Mouse (Mus musculus): ENCODE data around the gene 4930579F01Rik. TPM values are rescaled to one million over a fixed set of nuclear protein-coding genes. Genes with fewer than 3 reads are reported as not detected.

4930579F01Rik gene
- total RNA-seq (2023; ENCODE audit: inconsistent age) = not detected in 4 replicates

GRCm38 (mm10) chr3:138193683-138194302, at the start of gene 4930579F01Rik:
4930579F01Rik (minus strand) TSS chr3:138193825.

GRCm38 (mm10) chr3:138217631-138218264, 24.1 kb upstream of the 4930579F01Rik start, which contains the start of gene Adh7:
Adh7 (plus strand) TSS chr3:138217760.

DNA sequence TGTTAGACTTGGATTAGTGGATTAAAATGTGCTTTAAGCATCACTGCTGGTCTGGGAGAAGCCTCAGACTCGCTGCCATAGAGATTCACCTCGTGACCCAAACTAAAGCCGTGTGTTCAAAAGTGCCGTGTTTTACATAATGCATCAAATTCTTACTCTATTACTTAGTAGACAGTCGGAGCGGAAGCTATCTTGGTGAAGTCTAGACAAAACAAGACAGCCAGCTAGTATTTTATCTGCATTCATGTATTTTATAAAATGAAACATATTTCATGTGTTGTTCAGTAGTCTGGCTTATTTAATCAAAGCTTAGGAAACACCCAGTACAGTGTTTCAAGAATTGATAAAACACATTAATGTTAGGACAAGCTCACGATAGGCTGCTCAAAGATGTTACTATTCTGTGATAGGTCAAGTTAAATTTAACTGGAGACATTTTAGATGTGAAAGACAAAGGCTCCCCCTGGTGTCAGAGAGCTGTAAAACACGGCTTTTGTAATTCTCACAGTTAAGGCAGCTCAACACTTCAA, 48.9 kb downstream of the 4930579F01Rik start, which contains the start of gene Mttp:
TSS of gene Mttp (minus strand) at position 327 of the 530 bp plus-strand sequence.

DNA sequence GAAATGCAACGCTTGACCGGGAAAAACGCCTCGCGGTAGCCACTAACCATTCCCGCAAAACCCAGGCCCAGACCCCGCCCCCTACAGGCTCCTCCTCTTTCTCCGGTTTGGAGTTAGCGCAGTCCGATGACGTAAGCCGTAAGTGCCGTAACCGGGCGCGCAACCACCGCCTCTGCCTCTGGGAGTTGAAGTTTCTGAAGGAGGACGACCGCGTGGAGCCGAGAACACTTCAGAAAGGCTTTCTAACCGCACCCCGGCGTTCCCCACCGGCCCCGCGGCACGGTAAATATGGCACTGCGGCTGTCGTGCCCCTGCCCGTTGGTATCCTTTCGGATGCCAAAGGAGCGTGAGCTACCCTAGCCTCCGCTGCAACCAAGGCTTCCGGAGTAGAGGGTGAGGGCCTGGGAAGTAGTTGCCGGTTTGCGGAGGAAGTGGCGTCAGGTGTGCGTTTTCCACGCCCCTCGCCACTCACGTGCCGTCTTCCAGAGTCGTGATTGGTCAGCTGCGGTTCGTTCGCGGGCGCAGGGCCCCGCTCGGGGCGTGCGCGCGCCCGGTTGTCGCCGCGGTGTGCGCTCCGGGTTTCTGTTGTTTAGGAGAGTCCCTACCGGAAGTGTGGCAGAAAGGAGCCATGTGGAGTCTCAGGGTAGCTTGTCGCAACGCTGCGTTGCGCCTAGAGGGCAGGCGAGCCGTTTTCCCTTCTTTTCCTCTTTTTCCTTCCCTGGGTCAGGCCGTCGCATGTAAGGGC, 50.1 kb downstream of the 4930579F01Rik start, which contains the start of gene Trmt10a:
TSS of gene Trmt10a (plus strand) at position 134 of the 745 bp plus-strand sequence.

Other genes with a start within 250 kb of the 4930579F01Rik start
- gene Dapp1, start 212.3 kb downstream of the 4930579F01Rik start, total RNA-seq (2023; ENCODE audit: inconsistent age) = 72.7 to 82.4 TPM (median 80.0 TPM) in 4 replicates
- gene 1110002E22Rik, start 128.8 kb downstream of the 4930579F01Rik start, total RNA-seq (2023; ENCODE audit: inconsistent age) = not detected in 4 replicates
- not detected in 4 replicates for gene Gm5105, start 126.4 kb downstream of the 4930579F01Rik start, total RNA-seq (2023; ENCODE audit: inconsistent age)
- gene Trmt10a, start 50.4 kb downstream of the 4930579F01Rik start, total RNA-seq (2023; ENCODE audit: inconsistent age) = 6.4 to 9.9 TPM (median 8.7 TPM) in 4 replicates
- gene Mttp, start 48.9 kb downstream of the 4930579F01Rik start, total RNA-seq (2023; ENCODE audit: inconsistent age) = 1.2 to 3.5 TPM (median 1.9 TPM) in 4 replicates
- gene Adh7, start 23.9 kb upstream of the 4930579F01Rik start, total RNA-seq (2023; ENCODE audit: inconsistent age) = not detected in 4 replicates
- gene Adh1, start 67.2 kb upstream of the 4930579F01Rik start, total RNA-seq (2023; ENCODE audit: inconsistent age) = not detected in 4 replicates
- gene Adh6a, start 119.5 kb upstream of the 4930579F01Rik start, total RNA-seq (2023; ENCODE audit: inconsistent age) = not detected in 4 replicates
- gene Adh6b, start 147.9 kb upstream of the 4930579F01Rik start, total RNA-seq (2023; ENCODE audit: inconsistent age) = not detected in 4 replicates
- not detected in 4 replicates for gene Adh4, start 221.6 kb upstream of the 4930579F01Rik start, total RNA-seq (2023; ENCODE audit: inconsistent age)
- 61.4 to 72.5 TPM (median 62.5 TPM) in 4 replicates for gene Adh5, start 249.3 kb upstream of the 4930579F01Rik start, total RNA-seq (2023; ENCODE audit: inconsistent age)

All from B cell, adult (primary cell).